Mouse (Mus musculus): ENCODE measurements at regions not wholly inside any gene's neighbourhood (a gene's known extent, or its start where the extent isn't known, plus 50 kb on each side); places are given as distances from the start of the nearest gene placed in this dataset.

DNA sequence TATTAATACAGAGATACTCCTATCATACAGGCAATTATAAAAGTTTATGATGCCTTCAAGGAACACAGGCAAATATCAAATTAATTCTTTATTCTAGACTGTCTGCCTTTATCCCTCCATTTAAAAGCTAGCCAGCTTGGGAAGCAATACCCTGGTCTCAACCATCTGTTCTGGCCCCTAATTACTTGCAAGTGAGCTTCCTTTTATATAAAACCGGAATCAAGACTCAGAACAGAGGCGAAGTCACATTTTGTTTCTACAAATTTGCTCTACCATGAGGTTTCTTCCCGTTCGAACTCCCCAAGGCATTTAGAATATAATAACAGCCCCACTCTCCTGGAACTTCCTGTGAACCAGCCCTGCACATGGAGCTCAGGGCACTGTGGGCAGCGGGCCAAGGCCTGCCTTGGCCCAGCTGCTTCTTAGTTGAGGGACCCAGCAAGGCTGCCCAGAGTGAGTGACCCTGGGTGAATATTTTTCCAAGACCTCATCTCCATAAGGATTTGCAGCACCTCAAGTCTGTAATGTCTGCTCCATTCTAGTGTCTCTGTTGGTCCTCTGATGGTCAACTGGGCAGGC, 355.3 kb upstream of the Gm10131 start:
- TF ChIP-seq POLR2A (IDR thresholded peaks at IDR 0.05; ENCODE audit: low read depth, low read length) (no peak), CTCF (conservative IDR thresholded peaks at IDR 0.05; ENCODE audit: insufficient read depth, insufficient read length, low read depth, low read length) (no peak)
